Mouse (Mus musculus) ovary, postnatal 10 days (tissue): ENCODE results near the gene Hoxa9.

Experiments
- DNase-seq: peaks from one replicate; pipeline ENCODE4 v3.0.0; 2022; ENCODE audit warnings: low spot score

Hoxa9 gene

GRCm38 (mm10) chr6:52244471-52245039 lies 13.7 kb upstream of the Hoxa9 start:
- DNase-seq, result no peak

- DNase-seq, result no peak
Measured at GRCm38 (mm10) chr6:52243681-52244121, 12.8 kb upstream of the Hoxa9 start.

- DNase-seq, result no peak
Measured at GRCm38 (mm10) chr6:52242801-52243332, 12.0 kb upstream of the Hoxa9 start.

- DNase-seq, result no peak
Measured at GRCm38 (mm10) chr6:52241001-52241621, 10.2 kb upstream of the Hoxa9 start.

- DNase-seq, result no peak
Measured at GRCm38 (mm10) chr6:52240389-52241000, 9.6 kb upstream of the Hoxa9 start, which contains the start of gene Hoxa10. Gene Hoxa10, minus strand, starts transcription at chr6:52240854.

GRCm38 (mm10) chr6:52239625-52240388 lies 8.9 kb upstream of the Hoxa9 start:
- no peak for DNase-seq

- DNase-seq, result no peak
Measured at GRCm38 (mm10) chr6:52238976-52239375, 8.1 kb upstream of the Hoxa9 start.

- no peak for DNase-seq
Measured at GRCm38 (mm10) chr6:52238155-52238545, 7.3 kb upstream of the Hoxa9 start.

- DNase-seq, result no peak
Measured at GRCm38 (mm10) chr6:52237346-52238154, 6.7 kb upstream of the Hoxa9 start.

GRCm38 (mm10) chr6:52236806-52237205 lies 5.9 kb upstream of the Hoxa9 start:
- no peak for DNase-seq

GRCm38 (mm10) chr6:52235866-52236265 lies 5.0 kb upstream of the Hoxa9 start:
- DNase-seq, result no peak

- no peak for DNase-seq
Measured at GRCm38 (mm10) chr6:52235267-52235666, 4.4 kb upstream of the Hoxa9 start.

- DNase-seq, result no peak
Measured at GRCm38 (mm10) chr6:52234428-52235140, 3.7 kb upstream of the Hoxa9 start.

- no peak for DNase-seq
Measured at GRCm38 (mm10) chr6:52233546-52234427, 2.9 kb upstream of the Hoxa9 start.

- DNase-seq, result no peak
Measured at GRCm38 (mm10) chr6:52232984-52233545, 2.2 kb upstream of the Hoxa9 start.

GRCm38 (mm10) chr6:52232568-52232965 lies 1.7 kb upstream of the Hoxa9 start:
- no peak for DNase-seq

GRCm38 (mm10) chr6:52231885-52232567 lies 1.1 kb upstream of the Hoxa9 start:
- DNase-seq, result no peak

- no peak for DNase-seq
Measured at GRCm38 (mm10) chr6:52229558-52230416, 1.1 kb downstream of the Hoxa9 start.
